Mouse (Mus musculus) embryonic fibroblast, embryonic 13.5 days (primary cell): Measurements from ENCODE around the gene Dgkh.
"Not testable (repeated sequence)": the region's sequence is repeated elsewhere in the genome, so short reads cannot be mapped to it uniquely, and the experiment has no call there.

Source experiments
- CTCF ChIP-seq: IDR thresholded peaks from 2 replicates; pipeline ENCODE4 v1.5.1; 2011; ENCODE audit warnings: mild to moderate bottlenecking, control low read depth, low read length, moderate library complexity, borderline replicate concordance; ENCODE audit not compliant: insufficient read depth
- POLR2A ChIP-seq: IDR thresholded peaks from 2 replicates; pipeline ENCODE4 v1.6.1; 2011; ENCODE audit warnings: low read depth, mild to moderate bottlenecking, control low read depth, low read length, moderate library complexity

DNA sequence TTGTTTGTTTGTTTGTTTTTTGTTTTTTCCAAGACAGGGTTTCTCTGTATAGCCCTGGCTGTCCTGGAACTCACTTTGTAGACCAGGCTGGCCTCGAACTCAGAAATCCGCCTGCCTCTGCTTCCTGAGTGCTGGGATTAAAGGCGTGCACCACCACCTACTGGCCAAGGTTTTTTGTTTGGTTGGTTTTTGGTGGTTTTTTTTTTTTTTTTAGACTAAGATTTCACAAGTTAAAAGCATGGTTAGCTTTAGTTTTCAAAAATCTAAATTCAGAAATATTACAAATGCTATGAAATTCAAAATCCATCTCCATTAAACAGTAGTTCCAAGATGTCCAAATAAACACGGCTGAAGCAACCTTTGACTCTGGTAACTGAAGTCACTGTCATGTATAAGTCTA lies 8.9 kb downstream of the Dgkh start:
- TF ChIP-seq CTCF, POLR2A: not testable (repeated sequence)
